Mouse (Mus musculus) limb, embryonic 14.5 days (tissue): ENCODE results near the gene Fkbp15. TPM values are rescaled to one million over a fixed set of nuclear protein-coding genes. Genes with fewer than 3 reads are reported as not detected.

Source experiments
- ATAC-seq: fragments of 200-750 bp; cut with Nextera tagmentation; 2 replicates; pipeline ENCODE4 v1.8.0; 2017; ENCODE audit warnings: low read depth, moderate number of reproducible peaks, moderate TSS enrichment; ENCODE audit not compliant: low FRiP score
- DNase-seq: peaks from one replicate; pipeline ENCODE4 v3.0.0-alpha.2; 2015; ENCODE audit warnings: low spot score
- H3K27ac ChIP-seq: fragments of 300-500 bp; sonication (generic); replicated peaks from 2 replicates; pipeline ENCODE4 v1.5.1; 2014; ENCODE audit warnings: low read depth, mild to moderate bottlenecking, low read length, moderate library complexity, mixed read lengths
- H3K27me3 ChIP-seq: fragments of 300-500 bp; sonication (generic); 2 replicates; pipeline ENCODE4 v1.6.1; 2014; ENCODE audit warnings: low read length, mixed read lengths; ENCODE audit not compliant: control insufficient read depth, insufficient read depth
- H3K36me3 ChIP-seq: fragments of 300-500 bp; sonication (generic); 2 replicates; pipeline ENCODE4 v1.6.1; 2014; ENCODE audit warnings: mild to moderate bottlenecking, low read length, moderate library complexity, mixed read lengths; ENCODE audit not compliant: control insufficient read depth, insufficient read depth
- H3K4me1 ChIP-seq: fragments of 300-500 bp; sonication (generic); 2 replicates; pipeline ENCODE4 v1.6.1; 2014; ENCODE audit warnings: antibody characterized with exemption, low read length, mixed read lengths; ENCODE audit not compliant: control insufficient read depth, insufficient read depth
- H3K4me2 ChIP-seq: fragments of 300-500 bp; sonication (generic); replicated peaks from 2 replicates; pipeline ENCODE4 v1.6.1; 2014; ENCODE audit warnings: low read depth, mild to moderate bottlenecking, low read length, moderate library complexity; ENCODE audit not compliant: severe bottlenecking
- H3K4me3 ChIP-seq: fragments of 300-500 bp; sonication (generic); replicated peaks from 2 replicates; pipeline ENCODE4 v1.5.1; 2014; ENCODE audit warnings: low read length
- H3K9ac ChIP-seq: fragments of 300-500 bp; sonication (generic); 2 replicates; pipeline ENCODE4 v1.6.1; 2014; ENCODE audit warnings: mild to moderate bottlenecking, low read depth, low read length, moderate library complexity; ENCODE audit not compliant: severe bottlenecking
- H3K9me3 ChIP-seq: fragments of 300-500 bp; sonication (generic); 2 replicates; pipeline ENCODE4 v1.6.1; 2016; ENCODE audit warnings: low read length; ENCODE audit not compliant: control insufficient read depth
- POLR2A ChIP-seq: fragments of 200-500 bp; IDR thresholded peaks from 2 replicates; pipeline ENCODE4 v1.8.0; 2012; ENCODE audit warnings: inconsistent platforms, mild to moderate bottlenecking, moderate library complexity, borderline replicate concordance; ENCODE audit not compliant: insufficient read depth, insufficient read length; ENCODE audit errors: extremely low read depth
- WGBS: fragments of 180-500 bp; shearing (Covaris S2); extraction: QIAGEN DNeasy Blood & Tissue Kit; methylation state at CpG from one replicate; pipeline ENCODE4 v1.1.7; 2014; 5-methylcytosine and 5-hydroxymethylcytosine counted together
- polyA plus RNA-seq, 2 experiments: library from polyadenylated mRNA; depleted of rRNA in 1 of 2; stranded (reverse) in 1 of 2; unstranded in 1 of 2; fragments of >200 nt; fragmentation: Nextera tagmentation in 1 of 2; extraction: Ambion mirVana in 1 of 2; gene quantifications; 2 replicates each; pipeline versions ENCODE4 v1.2.1 to v1.2.3; 2012 to 2014

Gene Fkbp15
- polyA plus RNA-seq (2012; rRNA removed) (24.1 and 25.7 TPM in 2 replicates), polyA plus RNA-seq (2014; fragmentation: Nextera tagmentation; extraction: Ambion mirVana) (29.3 and 29.6 TPM in 2 replicates)

DNA sequence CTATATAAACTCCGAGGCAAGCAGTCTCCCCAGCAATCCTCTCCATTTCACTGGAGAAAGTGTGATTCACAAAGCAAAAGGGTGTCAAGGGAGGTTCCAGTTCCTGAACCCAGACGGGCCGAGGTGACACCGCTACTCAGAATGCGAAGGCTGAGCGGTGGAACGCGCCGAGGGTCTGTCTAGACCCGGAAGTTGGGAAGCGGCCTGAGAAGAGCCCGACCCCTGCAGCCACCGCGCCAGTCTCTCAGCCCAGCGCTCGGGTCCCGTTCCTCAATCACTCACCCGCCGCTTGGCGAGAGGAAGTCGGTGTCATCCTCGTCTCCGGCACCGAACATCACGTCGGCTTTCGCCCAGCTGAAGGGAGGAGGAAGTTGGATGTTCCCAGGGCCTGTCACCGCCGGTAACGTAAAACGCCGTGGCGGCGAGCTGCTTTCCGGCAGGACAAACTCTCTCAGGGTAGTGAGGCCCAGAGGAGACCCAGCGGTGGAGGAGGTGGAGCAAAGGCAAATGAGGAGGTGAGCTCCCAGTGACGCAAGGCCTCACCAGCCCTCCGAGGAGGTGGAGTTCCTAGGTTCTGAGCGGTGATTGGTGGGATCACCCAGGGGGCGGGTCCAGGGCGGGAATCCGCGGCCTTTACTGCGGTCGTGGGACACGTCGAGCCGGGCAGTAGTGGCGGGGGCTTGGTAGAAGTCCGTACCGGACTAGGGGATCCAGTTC is at the start of gene Fkbp15, which contains the start of gene Slc31a1:
Gene Fkbp15, minus strand, starts transcription at position 461 of the 717 bp plus-strand sequence.
Gene Slc31a1, plus strand, starts transcription at position 640 of the 717 bp plus-strand sequence.
- Histone ChIP-seq H3K36me3 (no peaks in the 10 kb centered on the region), H3K27me3 (no peaks in the 10 kb centered on the region), H3K4me1 (peaks cover 12% of the 10 kb centered on the region), H3K27ac (peak within 1 kb of the TSS; percentile 67), H3K4me3 (peak within 1 kb of the TSS; percentile 74), H3K9ac (peak within 1 kb of the TSS; percentile 81), H3K9me3 (no peaks in the 10 kb centered on the region), H3K4me2 (peak within 1 kb of the TSS; percentile 69)
- ATAC-seq (peak; percentile 100), DNase-seq (peak; percentile 97)
- peak; percentile 62; the same call in 1 of the 2 replicates for TF ChIP-seq POLR2A
- 1% methylated on average over 47 of the region's 51 CpGs for WGBS

DNA sequence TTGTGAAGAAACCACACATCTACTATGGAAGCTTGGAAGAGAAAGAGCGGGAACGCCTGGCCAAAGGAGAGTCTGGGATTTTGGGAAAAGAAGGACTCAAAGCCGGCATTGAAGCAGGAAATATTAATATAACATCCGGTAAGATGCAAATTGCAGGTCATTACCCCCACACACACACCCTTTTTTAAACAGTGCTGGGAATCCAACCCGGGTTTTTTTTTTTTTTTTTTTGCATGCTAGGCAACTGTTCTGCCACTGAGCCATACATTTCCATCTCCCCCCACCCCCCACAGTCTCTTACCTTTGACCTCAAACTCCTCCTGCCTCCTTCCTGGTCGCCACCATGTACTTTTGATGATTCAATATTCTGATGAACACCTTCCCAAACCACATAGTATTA is 49.3 kb upstream of the Fkbp15 start:
- H3K4me1 ChIP-seq = peaks cover 18% of the 10 kb centered on the region; the same call in 1 of the 2 replicates
- no peak for ATAC-seq
- peak overlapping the region; percentile 83; the same call in 1 of the 2 replicates for H3K27ac ChIP-seq
- TF ChIP-seq POLR2A = no peak
- H3K9ac ChIP-seq = peak overlapping the region; percentile 70
- H3K4me3 ChIP-seq = peak overlapping the region; percentile 62
- peaks cover 43% of the 10 kb centered on the region for H3K36me3 ChIP-seq
- H3K9me3 ChIP-seq = no peaks in the 10 kb centered on the region
- no peaks in the 10 kb centered on the region for H3K27me3 ChIP-seq
- no peak for DNase-seq
- 30% methylated on average over 6 of the region's 6 CpGs for WGBS
- H3K4me2 ChIP-seq = peak overlapping the region; percentile 69

DNA sequence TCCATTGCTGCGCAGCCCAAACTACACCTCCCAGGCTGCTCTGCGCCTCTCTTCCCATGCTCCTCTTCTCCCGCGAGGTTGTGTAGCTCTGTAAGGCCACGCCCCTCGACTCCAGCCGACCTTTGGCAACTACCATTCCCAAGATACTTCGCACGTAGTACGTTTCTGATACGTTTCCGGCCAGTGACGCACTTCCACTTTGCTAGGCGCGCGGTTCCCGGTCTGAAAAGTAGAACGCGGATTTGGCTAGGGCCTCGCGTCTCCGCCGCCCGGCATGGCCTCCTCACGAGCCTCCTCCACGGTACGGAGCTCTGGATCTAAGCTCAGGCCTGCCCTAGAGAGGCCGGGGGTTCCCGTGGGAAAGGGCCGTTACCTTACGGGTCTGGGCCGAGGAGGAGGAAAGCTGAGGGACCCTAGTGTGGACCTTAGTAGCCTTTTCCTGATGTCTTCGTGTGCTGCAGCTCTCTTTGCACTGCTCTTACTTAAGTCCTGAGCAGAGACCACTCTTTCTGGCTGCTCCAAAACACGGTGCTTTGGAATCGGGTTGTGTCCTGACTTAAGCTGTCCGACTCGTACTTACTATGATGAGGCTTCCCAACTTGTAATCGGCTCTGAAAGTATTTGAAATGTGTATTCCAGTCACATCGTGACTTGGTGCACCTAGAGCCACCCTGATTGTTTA is 48.4 kb upstream of the Fkbp15 start, which contains the start of the genes Cdc26 and Prpf4:
Gene Cdc26, minus strand, starts transcription at position 42 of the 682 bp plus-strand sequence.
Gene Prpf4, plus strand, starts transcription at position 197 of the 682 bp plus-strand sequence.
- Histone ChIP-seq H3K27me3 (no peaks in the 10 kb centered on the region), H3K4me2 (peak within 1 kb of the TSS; percentile 69), H3K27ac (peak within 1 kb of the TSS; percentile 87), H3K9me3 (no peaks in the 10 kb centered on the region), H3K36me3 (peaks cover 41% of the 10 kb centered on the region), H3K9ac (peak within 1 kb of the TSS; percentile 76), H3K4me3 (peak within 1 kb of the TSS; percentile 62), H3K4me1 (peaks cover 18% of the 10 kb centered on the region; the same call in 1 of the 2 replicates)
- ATAC-seq = peak; percentile 99
- 0 out of 2 replicates have a peak, but pooled peaks have one; percentile 26 for TF ChIP-seq POLR2A
- under 1% methylated on average over 39 of the region's 39 CpGs for WGBS
- peak; percentile 100 for DNase-seq

DNA sequence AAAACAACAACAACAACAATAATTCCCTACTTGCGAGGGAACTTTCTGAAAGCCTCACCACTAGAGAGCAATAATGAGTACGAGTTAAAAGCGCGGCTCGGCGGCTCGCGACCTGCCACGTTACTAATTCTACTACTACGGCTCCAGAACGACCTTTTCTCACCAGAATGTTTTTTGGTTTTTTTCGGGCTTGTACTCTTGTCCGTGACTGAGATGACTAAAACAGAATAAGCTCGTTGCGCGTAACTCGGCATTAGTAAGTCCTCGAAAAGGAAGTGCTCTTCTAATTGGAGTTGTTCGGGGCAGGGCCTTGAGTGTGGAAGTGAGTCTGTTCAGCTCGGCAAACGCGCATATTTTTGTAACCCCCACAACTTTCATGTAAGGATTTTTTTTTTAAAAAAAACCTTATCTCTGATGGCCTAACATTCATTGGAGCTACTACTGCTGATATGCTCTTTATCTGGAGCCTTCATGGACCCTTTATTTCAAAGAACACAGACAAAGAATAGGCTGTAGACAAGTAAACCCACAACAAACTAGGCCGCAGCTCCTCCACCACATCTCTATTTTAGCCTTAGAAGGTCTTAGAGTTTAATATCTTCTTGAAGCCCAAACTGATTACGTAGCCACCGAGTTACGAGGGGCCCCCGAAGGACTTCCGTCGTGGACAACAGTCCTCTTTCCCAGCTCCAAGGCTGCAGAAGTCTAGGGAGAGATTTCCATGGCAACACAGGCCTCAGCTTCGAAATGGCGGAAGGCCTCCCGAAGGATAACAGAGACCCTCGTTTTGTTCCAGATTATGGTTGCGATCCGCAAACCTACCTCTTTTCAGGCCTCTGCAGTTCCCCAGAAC is 47.6 kb upstream of the Fkbp15 start:
- Histone ChIP-seq H3K36me3 (peaks cover 40% of the 10 kb centered on the region), H3K9ac (peak overlapping the region; percentile 76)
- peak; percentile 64 for ATAC-seq

More for the DNA sequence above, 47.6 kb upstream of the Fkbp15 start:
- Histone ChIP-seq H3K27ac (peak overlapping the region; percentile 87), H3K4me1 (peaks cover 18% of the 10 kb centered on the region; the same call in 1 of the 2 replicates), H3K27me3 (no peaks in the 10 kb centered on the region), H3K4me2 (peak overlapping the region; percentile 38), H3K4me3 (peak overlapping the region; percentile 62), H3K9me3 (no peaks in the 10 kb centered on the region)
- under 1% methylated on average over 35 of the region's 35 CpGs for WGBS
- DNase-seq = peak; percentile 89
- TF ChIP-seq POLR2A = peak; percentile 62; the same call in 1 of the 2 replicates
